In the genomic region with DNA sequence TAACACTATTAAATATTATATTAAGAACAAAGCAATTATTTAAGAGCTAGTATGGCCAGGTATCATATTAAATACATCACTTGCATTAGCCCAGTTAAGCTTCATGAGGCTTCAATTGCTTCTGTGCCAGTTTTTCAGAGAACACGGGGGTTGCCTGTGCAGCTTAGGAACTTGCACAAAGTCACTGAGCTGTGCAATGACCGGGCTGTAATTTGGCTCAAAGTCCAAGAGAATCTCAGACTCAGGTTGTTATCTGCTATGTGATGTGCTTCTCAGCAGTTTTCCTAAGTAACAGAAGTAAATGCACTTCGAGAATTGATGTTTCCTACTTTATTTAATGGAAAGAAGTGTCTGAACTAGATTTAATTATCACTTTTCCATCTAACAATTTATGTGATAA, we compare ENCODE assay signal across 8 mouse cellular contexts.
"Had no signal": no experiment of that assay in that cellular context is flagged by ENCODE, and none has a peak within 500 bp of the region (broad histone marks: within the 10 kb centered on the region; RNA-seq: fewer than 3 reads in every experiment).

No protein-coding gene starts in this region.

- H3K4me3 ChIP-seq: limb, embryonic 13.5 days; midbrain, embryonic 12.5 days had no signal

- H3K4me1 ChIP-seq: limb, embryonic 13.5 days had no signal

- DNase-seq: lung, adult 18-20 months had no signal

- H3K27ac ChIP-seq: limb, embryonic 13.5 days; liver, embryonic 14.5 days; midbrain, embryonic 12.5 days; stomach, postnatal 0 days had no signal

- ATAC-seq: hindbrain, embryonic 16.5 days; inflammation-experienced regulatory T-cells, adult 6 months; midbrain, embryonic 16.5 days had no signal

- H3K9me3 ChIP-seq: limb, embryonic 13.5 days; midbrain, embryonic 12.5 days had no signal

- H3K4me2 ChIP-seq: limb, embryonic 13.5 days; midbrain, embryonic 12.5 days had no signal

- H3K9ac ChIP-seq: limb, embryonic 13.5 days; liver, embryonic 14.5 days; midbrain, embryonic 12.5 days had no signal

- H3K36me3 ChIP-seq: limb, embryonic 13.5 days; midbrain, embryonic 12.5 days had no signal

- H3K27me3 ChIP-seq: limb, embryonic 13.5 days; midbrain, embryonic 12.5 days had no signal
